Mouse (Mus musculus) forebrain, embryonic 16.5 days (tissue): ENCODE data around the gene Nrp2. TPM values are rescaled to one million over a fixed set of nuclear protein-coding genes. Genes with fewer than 3 reads are reported as not detected.

Experiments used
- ATAC-seq: fragments of 200-750 bp; cut with Nextera tagmentation; 2 replicates; pipeline ENCODE4 v1.8.0; 2017; ENCODE audit warnings: mild to moderate bottlenecking, moderate library complexity
- H3K27ac ChIP-seq: fragments of 300-500 bp; sonication (generic); 2 replicates; pipeline ENCODE4 v1.5.1; 2014; ENCODE audit warnings: low read length, control low read depth
- H3K27me3 ChIP-seq: fragments of 300-500 bp; sonication (generic); replicated peaks from 2 replicates; pipeline ENCODE4 v1.6.1; 2014; ENCODE audit warnings: low read length; ENCODE audit not compliant: control insufficient read depth, insufficient read depth
- H3K36me3 ChIP-seq: fragments of 300-500 bp; sonication (generic); 2 replicates; pipeline ENCODE4 v1.6.1; 2014; ENCODE audit not compliant: control insufficient read depth, insufficient read depth
- H3K4me1 ChIP-seq: fragments of 300-500 bp; sonication (generic); replicated peaks from 2 replicates; pipeline ENCODE4 v1.6.1; 2014; ENCODE audit warnings: low read length; ENCODE audit not compliant: control insufficient read depth, insufficient read depth
- H3K4me2 ChIP-seq: fragments of 300-500 bp; sonication (generic); 2 replicates; pipeline ENCODE4 v1.6.1; 2014; ENCODE audit warnings: mild to moderate bottlenecking, low read length, control low read depth
- H3K4me3 ChIP-seq: fragments of 300-500 bp; sonication (generic); replicated peaks from 2 replicates; pipeline ENCODE4 v1.5.1; 2014; ENCODE audit warnings: mild to moderate bottlenecking, low read length, control low read depth
- H3K9ac ChIP-seq: fragments of 300-500 bp; sonication (generic); replicated peaks from 2 replicates; pipeline ENCODE4 v1.6.1; 2014; ENCODE audit warnings: low read depth, low read length, control low read depth
- H3K9me3 ChIP-seq: fragments of 300-500 bp; sonication (generic); 2 replicates; pipeline ENCODE4 v1.6.1; 2016; ENCODE audit warnings: low read length; ENCODE audit not compliant: control insufficient read depth
- WGBS: fragments of 180-500 bp; shearing (Covaris S2); extraction: QIAGEN DNeasy Blood & Tissue Kit; methylation state at CpG from one replicate; pipeline ENCODE4 v1.1.7; 2014; 5-methylcytosine and 5-hydroxymethylcytosine counted together
- polyA plus RNA-seq: library from polyadenylated mRNA; unstranded; fragments of >200 nt; fragmentation: Nextera tagmentation; extraction: Ambion mirVana; gene quantifications from 2 replicates; pipeline ENCODE4 v1.2.1, GENCODE M21; 2015

The Nrp2 gene
- polyA plus RNA-seq, 1 experiment from 2014 or later, result 43.9 TPM

DNA sequence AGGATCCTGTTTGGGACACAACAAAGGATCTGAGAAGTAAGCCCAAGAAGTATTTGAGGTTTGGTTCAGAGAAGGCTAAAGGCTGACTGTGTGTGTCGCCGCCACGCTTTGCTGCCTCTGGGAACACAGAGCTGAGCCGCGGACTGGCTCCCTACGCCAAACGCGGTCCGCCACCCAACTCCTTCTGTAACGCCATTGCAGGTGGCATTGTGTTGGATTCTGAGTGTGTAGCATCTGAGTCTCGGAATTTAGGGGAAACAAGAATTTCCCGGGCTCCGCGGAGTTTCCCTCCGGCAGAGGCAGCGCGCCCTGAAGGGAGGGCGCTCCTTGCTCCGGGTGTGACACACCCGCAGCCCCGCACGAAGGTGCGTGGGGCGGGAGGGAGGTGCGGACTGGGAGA lies 342 bp upstream of the Nrp2 start:
- H3K4me2 ChIP-seq, result peak overlapping the region; percentile 98
- ATAC-seq, result no peak
- H3K27me3 ChIP-seq, result peaks cover 7% of the 10 kb centered on the region
- no peaks in the 10 kb centered on the region for H3K9me3 ChIP-seq
- H3K9ac ChIP-seq, result peak overlapping the region; percentile 83
- peak overlapping the region; percentile 76 for H3K27ac ChIP-seq
- WGBS, result under 1% methylated on average over 25 of the region's 25 CpGs
- H3K36me3 ChIP-seq, result no peaks in the 10 kb centered on the region
- H3K4me1 ChIP-seq, result peaks cover 31% of the 10 kb centered on the region
- peak overlapping the region; percentile 71 for H3K4me3 ChIP-seq

DNA sequence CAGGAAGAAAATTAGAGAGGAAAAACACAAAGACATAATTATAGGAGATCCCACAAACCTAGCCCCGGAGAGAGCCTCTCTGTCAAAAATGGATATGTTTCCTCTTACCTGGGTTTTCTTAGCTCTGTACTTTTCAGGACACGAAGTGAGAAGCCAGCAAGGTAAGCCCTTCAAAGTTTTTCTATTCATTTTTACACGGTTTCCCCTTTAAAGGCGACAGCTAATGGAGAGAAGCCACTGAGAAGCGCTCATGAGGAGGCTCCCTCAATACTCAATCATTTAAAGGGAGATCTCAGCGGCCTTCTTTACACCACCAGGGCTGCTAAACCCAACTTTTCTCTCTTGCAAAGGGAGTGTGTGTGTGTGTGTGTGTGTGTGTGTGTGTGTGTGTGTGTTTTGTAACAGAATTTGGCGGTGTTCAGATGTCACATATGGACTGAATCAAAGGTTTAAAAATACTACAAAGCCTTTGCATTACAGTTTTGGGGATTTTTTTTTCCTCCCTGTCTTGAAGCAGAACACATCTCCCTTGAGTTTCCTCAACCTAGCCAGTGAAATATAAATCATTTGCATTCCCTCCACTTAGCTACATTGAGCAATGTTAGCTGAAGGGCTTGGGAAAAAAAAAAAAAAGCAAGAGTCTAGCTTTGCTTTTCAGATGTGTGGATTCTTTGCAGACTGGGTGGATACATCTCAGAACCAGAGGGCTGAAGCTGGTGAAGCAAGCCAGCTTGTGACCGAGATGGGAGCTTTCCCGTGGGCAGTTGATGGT lies 1.2 kb downstream of the Nrp2 start:
- peaks cover 40% of the 10 kb centered on the region for H3K4me1 ChIP-seq
- no peak for ATAC-seq
- H3K27ac ChIP-seq, result peak overlapping the region; percentile 76
- no peaks in the 10 kb centered on the region for H3K36me3 ChIP-seq
- WGBS, result 7% methylated on average over 9 of the region's 9 CpGs
- H3K4me2 ChIP-seq, result peak overlapping the region; percentile 98
- no peaks in the 10 kb centered on the region for H3K9me3 ChIP-seq
- peaks cover 8% of the 10 kb centered on the region for H3K27me3 ChIP-seq
- peak overlapping the region; percentile 83 for H3K9ac ChIP-seq
- H3K4me3 ChIP-seq, result peak overlapping the region; percentile 71

DNA sequence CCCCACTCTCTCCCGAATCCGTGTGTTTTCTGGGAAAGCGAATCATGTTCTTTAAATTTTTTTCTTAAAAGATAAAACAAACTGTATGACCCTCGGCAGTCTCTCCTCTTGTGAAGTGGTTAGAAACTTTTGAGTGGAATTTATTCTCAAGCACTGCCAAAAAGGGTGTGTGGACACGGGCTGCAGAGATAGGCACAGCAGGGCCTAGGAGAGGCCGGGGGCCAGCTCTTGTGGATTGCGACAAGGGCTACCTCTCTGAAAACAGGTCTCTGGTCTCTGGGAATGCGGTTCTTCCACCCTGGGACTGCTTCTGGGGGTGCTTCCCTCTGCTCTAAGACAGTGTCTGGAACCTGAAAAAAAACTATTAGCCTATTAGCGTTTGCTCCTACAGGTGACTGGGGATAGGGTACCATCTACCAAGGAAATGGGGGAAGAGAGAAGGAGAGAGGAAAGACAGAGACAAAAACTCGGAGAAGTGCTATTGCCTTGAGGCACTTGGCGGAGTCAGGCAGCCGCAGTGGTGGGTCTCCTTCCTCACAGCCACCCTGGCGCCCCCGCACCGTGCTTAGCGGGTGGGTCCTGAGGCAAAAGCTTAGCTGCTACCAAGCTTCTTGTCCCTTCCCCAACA lies 1.9 kb downstream of the Nrp2 start:
- peaks cover 10% of the 10 kb centered on the region for H3K27me3 ChIP-seq
- no peaks in the 10 kb centered on the region for H3K36me3 ChIP-seq
- peaks cover 41% of the 10 kb centered on the region for H3K4me1 ChIP-seq
- peak overlapping the region; percentile 71 for H3K4me3 ChIP-seq
- peak overlapping the region; percentile 98 for H3K4me2 ChIP-seq
- 11% methylated on average over 16 of the region's 16 CpGs for whole genome bisulfite sequencing
- H3K9me3 ChIP-seq, result no peaks in the 10 kb centered on the region
- ATAC-seq, result no peak
- peak overlapping the region; percentile 76; the same call in 1 of the 2 replicates for H3K27ac ChIP-seq
- H3K9ac ChIP-seq, result peak overlapping the region; percentile 69

DNA sequence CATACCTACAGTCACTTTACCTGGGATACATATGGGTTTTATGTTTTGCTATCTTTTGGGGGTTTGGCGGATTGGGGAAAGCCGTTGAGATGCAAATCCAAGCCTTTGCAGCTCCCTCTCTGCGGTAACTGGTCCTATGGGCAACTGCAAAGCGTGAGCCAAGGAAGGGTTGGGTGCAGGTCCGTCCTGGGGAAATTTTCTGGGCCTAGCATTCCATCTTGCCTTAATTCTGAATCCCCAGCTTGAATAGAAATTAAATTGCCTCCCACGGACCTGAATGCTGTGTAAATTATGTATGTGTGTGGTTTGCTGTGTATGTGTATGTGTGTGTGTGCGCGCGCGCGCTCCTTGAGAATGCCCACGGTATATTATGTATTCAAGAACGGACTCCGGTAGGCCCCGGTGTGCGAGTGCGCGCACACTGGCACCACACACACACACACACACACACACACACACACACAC lies 2.5 kb downstream of the Nrp2 start:
- Histone ChIP-seq H3K4me2 (peak overlapping the region; percentile 98), H3K4me1 (peaks cover 45% of the 10 kb centered on the region), H3K27me3 (peaks cover 12% of the 10 kb centered on the region), H3K9ac (peak overlapping the region; percentile 69), H3K9me3 (no peaks in the 10 kb centered on the region), H3K36me3 (no peaks in the 10 kb centered on the region), H3K27ac (peak overlapping the region; percentile 9; the same call in 1 of the 2 replicates), H3K4me3 (peak overlapping the region; percentile 71)
- 3% methylated on average over 18 of the region's 18 CpGs for WGBS
- no peak for ATAC-seq

DNA sequence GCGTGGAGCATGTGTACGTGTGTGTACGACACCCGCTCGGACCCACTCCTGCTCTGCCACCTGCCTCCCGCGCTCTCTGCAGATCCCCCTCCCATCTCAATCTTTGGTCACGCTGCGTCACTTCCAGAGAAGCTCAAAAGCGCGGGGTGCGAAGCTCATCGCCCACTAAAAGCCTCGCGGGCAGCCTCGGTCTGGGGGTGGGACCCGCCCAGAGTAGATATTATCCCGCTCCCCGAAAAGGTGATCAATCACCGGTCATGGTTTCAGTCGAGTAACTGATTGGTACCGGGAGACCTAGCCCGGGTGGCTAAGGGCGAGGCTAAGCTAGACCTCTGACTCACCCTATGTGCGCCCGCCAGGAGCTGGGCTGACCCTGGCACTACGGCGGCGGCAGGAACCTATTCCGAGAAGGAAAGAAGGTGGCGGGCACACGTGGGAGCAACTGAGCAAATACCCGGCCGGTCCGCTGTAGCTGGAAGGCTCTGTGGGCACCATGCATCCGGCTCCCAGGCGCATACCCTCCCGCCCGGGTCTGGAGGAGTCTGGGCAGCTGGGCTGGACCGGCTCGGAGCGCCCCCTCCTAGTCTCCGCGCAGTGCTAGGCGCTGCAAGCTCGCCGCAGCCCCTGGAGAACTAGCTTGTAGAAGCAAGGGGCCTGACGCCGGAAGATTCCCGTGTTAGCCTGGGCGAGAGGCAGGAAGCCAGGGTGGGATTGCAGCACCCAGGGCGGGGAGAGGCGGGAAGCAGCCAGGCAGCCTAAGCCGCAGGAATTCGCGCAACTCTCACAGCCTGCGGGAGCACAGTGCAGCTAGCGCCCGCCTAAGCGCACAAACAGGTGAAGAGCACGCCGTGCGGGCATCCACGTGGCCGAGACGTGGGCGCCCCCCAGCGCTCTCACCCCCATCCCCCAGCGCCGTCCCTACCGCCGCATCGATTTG lies 3.3 kb downstream of the Nrp2 start:
- Histone ChIP-seq H3K27ac (peak overlapping the region; percentile 52), H3K9ac (peak overlapping the region; percentile 69), H3K4me2 (peak overlapping the region; percentile 98), H3K36me3 (no peaks in the 10 kb centered on the region), H3K9me3 (no peaks in the 10 kb centered on the region), H3K27me3 (peaks cover 12% of the 10 kb centered on the region), H3K4me1 (peaks cover 43% of the 10 kb centered on the region), H3K4me3 (peak overlapping the region; percentile 71)
- ATAC-seq, result peak; percentile 43
- WGBS, result under 1% methylated on average over 73 of the region's 73 CpGs

DNA sequence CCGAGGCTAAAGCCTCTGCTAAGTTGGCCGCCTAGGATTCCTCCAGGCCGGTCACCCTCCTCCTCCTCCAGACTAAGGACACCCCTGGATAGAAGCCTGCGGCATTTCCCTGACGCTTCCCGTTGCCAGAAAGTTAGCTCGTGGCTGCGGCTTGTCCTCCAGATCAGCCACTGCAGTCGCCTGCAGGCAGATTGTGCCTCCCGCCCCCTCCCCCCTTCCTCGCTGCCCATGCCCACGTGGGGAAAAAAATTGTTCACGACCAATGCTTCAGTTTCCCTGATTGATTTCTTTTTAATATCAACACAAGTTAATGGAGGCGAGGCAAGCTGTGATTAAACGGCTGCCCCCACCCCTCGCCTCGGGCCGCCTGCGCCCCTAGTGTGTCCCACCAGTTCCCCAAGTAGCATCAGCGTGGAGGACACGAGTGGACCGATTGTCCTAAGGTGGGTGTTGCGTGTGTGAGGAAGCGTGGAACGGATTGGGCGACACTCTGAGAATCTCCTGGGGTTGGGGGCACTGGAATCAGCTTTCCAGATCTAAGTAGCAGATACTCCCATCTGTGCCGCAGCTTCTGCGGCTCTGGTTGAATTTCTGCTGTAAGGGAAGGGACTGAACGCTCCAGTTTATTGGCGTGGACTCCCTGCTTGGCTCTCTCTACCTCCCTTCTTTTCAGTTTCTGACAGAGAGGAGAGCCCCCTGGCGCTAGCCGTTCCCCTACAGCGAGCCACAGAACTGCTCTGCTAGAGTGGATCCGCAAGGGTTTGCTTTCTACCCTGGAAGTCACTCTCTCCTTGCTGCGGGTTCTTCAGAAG lies 4.2 kb downstream of the Nrp2 start:
- Histone ChIP-seq H3K4me1 (peaks cover 44% of the 10 kb centered on the region), H3K4me2 (peak overlapping the region; percentile 98), H3K4me3 (peak overlapping the region; percentile 71), H3K9me3 (no peaks in the 10 kb centered on the region), H3K36me3 (no peaks in the 10 kb centered on the region), H3K27me3 (peaks cover 6% of the 10 kb centered on the region; the same call in 1 of the 2 replicates), H3K27ac (peak overlapping the region; percentile 52), H3K9ac (peak overlapping the region; percentile 69)
- peak; percentile 27 for ATAC-seq
- under 1% methylated on average over 35 of the region's 35 CpGs for WGBS

DNA sequence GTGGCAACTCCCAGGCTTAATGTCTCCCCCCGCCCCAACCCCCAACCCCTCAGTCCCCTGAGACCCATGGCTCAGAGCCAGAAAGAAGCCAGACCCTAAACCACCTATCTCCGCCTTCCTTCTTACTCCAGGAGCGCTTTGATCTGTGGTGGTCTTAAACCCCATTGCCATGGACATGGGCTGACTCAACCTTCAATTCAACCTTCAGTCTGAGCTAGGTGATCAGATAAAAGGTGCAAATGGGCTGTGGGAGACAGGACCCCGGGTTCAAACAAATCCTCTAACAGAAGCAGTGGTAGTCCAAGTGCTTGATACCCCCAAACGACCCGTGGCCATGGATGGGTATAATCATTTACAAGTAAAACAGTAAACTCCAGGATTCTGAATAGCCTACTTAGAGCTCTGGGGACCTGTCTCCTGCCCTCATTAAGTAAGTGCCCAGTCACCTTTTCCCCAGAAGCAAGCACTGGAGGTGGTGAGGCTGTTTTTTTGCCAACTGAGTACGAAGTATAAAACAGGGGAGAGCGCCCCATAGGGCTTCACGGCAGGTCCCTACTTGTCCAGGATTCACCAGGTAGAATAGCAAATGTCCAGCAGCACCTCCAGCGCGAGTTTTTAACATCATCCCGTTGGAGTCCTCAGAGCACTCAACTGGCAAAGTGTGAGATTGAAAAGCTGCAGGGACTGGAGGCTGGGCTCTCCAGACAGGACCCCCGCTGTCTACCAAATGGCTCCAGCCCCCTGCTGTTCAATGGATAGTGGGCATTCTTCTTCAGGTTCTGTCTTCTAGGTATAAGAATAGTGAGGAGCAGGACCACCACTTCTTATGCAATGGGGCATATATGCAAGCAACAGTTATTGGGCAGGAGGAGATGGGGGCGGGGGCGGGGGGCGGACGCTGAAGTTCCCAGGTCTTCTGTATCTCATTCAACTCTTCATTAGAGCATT lies 5.1 kb downstream of the Nrp2 start:
- ATAC-seq, result no peak
- H3K27ac ChIP-seq, result peak overlapping the region; percentile 52
- peak overlapping the region; percentile 71 for H3K4me3 ChIP-seq
- no peaks in the 10 kb centered on the region for H3K36me3 ChIP-seq
- H3K27me3 ChIP-seq, result peaks cover 6% of the 10 kb centered on the region; the same call in 1 of the 2 replicates
- 8% methylated on average over 17 of the region's 17 CpGs for WGBS
- H3K4me1 ChIP-seq, result peaks cover 38% of the 10 kb centered on the region
- peak overlapping the region; percentile 69 for H3K9ac ChIP-seq
- H3K4me2 ChIP-seq, result peak overlapping the region; percentile 98
- no peaks in the 10 kb centered on the region for H3K9me3 ChIP-seq
